In the genomic region with DNA sequence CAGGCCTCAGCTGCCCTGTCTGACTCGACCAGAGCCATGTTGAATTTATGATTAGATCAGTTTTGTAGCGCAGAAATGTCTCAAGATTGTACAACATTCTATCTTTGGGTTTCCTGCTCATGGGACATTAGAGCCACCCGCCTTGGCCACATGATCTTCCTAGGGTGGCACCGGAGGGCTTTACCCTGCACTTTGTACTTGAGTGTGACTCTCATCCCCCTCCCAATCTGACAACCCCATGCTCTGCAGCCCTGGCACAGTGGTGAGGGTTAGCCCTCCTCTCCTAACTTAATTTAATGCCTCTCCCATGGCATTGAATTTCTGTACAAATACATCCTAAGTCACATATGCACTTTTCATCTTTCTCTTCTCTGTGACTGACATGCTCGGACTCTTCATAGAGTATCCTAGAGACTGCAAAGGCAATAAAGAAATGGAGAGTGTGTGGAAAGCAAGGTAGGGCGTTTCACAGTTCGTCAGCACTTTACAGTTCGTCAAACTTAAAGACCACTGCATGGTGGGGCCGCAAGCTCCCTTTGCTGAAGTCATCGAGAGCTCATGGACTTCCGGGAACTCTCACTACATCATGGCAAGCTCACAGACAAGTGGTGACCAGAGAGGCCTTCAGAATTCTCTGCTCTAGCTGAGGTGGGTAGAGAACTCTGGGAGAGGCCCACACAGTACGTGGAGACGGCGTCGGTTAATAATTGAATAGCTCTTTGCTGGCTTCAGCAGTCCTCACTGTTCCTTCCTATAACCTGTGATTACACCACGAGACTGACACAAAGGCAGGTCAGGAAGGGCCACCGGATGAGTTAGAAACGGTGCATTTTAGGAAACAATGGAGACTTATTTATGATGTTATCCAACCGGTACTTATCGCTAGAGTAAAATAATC, we compare ENCODE assay signal across 17 mouse cellular contexts. TPM values are rescaled to one million over a fixed set of nuclear protein-coding genes. Genes with fewer than 3 reads are reported as not detected.
DNase-seq lines count a peak whose midpoint lies in the region; ATAC-seq and TF ChIP-seq lines count a peak whose summit lies in the region.
"Had no signal": no experiment of that assay in that cellular context is flagged by ENCODE, and none has a peak within 500 bp of the region (broad histone marks: within the 10 kb centered on the region; RNA-seq: fewer than 3 reads in every experiment).

No protein-coding gene starts in this region.

- H3K4me1 ChIP-seq in E14TG2a.4 (replicated peaks; ENCODE audit: low read depth, low read length), result peaks cover 40% of the 10 kb centered on the region
- H3K4me1 ChIP-seq: embryonic facial prominence, embryonic 15.5 days had no signal

- H3K27me3 ChIP-seq in E14TG2a.4 (ENCODE audit: insufficient read depth, low read length), result peaks cover 7% of the 10 kb centered on the region
- H3K27me3 ChIP-seq: embryonic facial prominence, embryonic 15.5 days; liver, embryonic 13.5 days had no signal

- ATAC-seq in activated CD4-positive, CD25-positive, alpha-beta regulatory T cell, adult 4 months, result no peak

- H3K4me3 ChIP-seq in E14TG2a.4 (replicated peaks; ENCODE audit: low read length), result 0 out of 2 replicates have a peak overlapping the region, but pooled peaks have one; percentile 20
- H3K4me3 ChIP-seq: embryonic facial prominence, embryonic 15.5 days; layer of hippocampus, adult 2 months; liver, embryonic 13.5 days had no signal

- no peaks in the 10 kb centered on the region for H3K9me3 ChIP-seq in E14TG2a.4 (ENCODE audit: low read length)
- H3K9me3 ChIP-seq: embryonic facial prominence, embryonic 15.5 days; liver, embryonic 13.5 days had no signal

- TF ChIP-seq CTCF in E14TG2a.4 (conservative IDR thresholded peaks at IDR 0.05; ENCODE audit: low read length), result no peak

- no peaks in the 10 kb centered on the region for H3K36me3 ChIP-seq in E14TG2a.4 (ENCODE audit: insufficient read depth, low read length)
- H3K36me3 ChIP-seq: embryonic facial prominence, embryonic 15.5 days; liver, embryonic 13.5 days had no signal

- DNase-seq in ZHBTc4 (ENCODE audit: low read depth, low spot score), result peak; percentile 43
- peak; percentile 70 to 72 for DNase-seq in kidney, adult 8-10 months
- DNase-seq in kidney, postnatal 14 days, result peak; percentile 51
- DNase-seq in layer of hippocampus, adult 8-10 months (ENCODE audit: low spot score in 2 of 2), result no peak
- DNase-seq in B cell, adult 2 months, result no peak
- DNase-seq: adrenal gland, postnatal 14 days; cerebellum, adult 11 months; embryo, embryonic 11 days; heart, postnatal 10 days; liver, embryonic 13.5 days; lung, embryonic 14.5 days; thymus, adult 2 months had no signal

RNA-seq across cellular contexts. Expression of a gene that starts 35.8 kb away (rescaled TPM):
- 10 to 100 TPM in 1 of 4 experiments, 1 to 10 TPM in 3; 7.1 to 11.5 (median 8.5) TPM for total RNA-seq in layer of hippocampus, adult 8-10 months (2022)
- polyA plus RNA-seq in activated CD4-positive, CD25-positive, alpha-beta regulatory T cell, adult 4 months (2017; shearing (Covaris generic)), result under 1 TPM in 1 of 2 experiments, not detected in 1; 0.25 TPM

RNA-seq across cellular contexts. Expression of a gene that starts 53.8 kb away (rescaled TPM):
- 1 to 10 TPM; 1.1 to 3.1 (median 1.9) TPM for total RNA-seq in layer of hippocampus, adult 8-10 months (2022)
- polyA plus RNA-seq in activated CD4-positive, CD25-positive, alpha-beta regulatory T cell, adult 4 months (2017; shearing (Covaris generic)), result not detected
- polyA plus RNA-seq: limb, embryonic 11.5 days had no signal

Comparison
In these comparisons a context has a peak if more than half of its experiments do, and no peak if none do; other contexts are left out.
1. DNase-seq: peak in ZHBTc4 (single experiment), kidney, adult 8-10 months (2 of 2) and kidney, postnatal 14 days (single experiment); none in layer of hippocampus, adult 8-10 months (0 of 2) and B cell, adult 2 months (0 of 2).